Mouse (Mus musculus): ENCODE results near the gene Ube4b. TPM values are rescaled to one million over a fixed set of nuclear protein-coding genes. Genes with fewer than 3 reads are reported as not detected.

Ube4b gene
- polyA plus RNA-seq (2014; fragmentation: Illumina TruSeq; extraction: RNeasy Lipid Tissue Mini Kit (QIAGEN cat#74804); ENCODE audit: low read depth, low replicate concordance), result 20.5 TPM

DNA sequence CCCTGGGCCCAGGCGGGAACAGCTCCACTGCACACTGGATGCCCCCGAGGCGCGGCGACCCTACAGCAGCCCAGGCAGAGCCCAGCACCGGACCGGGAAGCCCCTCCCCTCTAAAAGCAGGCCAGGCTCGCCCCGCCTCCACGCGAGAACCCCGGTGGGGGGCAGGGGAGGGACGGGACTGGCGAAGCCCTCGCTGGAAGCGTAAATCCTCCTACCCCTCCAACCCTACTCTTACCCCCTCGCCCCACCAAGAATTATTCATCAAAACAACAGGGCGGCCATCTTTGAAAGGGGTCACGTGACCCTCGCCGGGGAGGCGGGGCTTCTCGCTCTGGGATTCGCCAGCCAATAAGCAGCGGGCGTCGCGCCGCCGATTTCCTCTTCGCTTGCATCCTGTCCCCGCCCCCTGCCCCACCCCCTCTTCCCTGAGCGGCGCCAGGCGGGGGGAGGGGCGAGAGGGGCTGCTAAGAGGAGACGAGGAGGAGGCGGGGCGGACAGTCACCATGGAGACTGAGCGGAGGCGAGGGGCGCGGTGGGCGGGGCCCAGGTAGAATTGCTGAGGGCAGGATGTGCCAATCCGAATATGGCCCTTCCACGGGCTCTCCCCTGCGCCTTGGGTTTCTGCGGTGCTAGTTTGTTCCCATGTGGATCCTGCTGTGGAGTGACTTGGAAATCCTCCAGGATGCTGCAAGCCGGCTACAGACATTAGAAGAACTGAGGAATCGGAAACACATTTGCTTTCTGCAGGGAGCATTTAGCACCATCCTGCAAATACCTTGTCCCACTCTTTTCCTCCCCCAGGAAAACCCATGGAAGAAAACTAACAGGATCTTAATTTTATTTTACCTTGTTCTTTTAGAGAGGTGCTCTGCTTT lies at the start of gene Ube4b:
Ube4b (minus strand) TSS at position 425 of the 875 bp plus-strand sequence.

DNA sequence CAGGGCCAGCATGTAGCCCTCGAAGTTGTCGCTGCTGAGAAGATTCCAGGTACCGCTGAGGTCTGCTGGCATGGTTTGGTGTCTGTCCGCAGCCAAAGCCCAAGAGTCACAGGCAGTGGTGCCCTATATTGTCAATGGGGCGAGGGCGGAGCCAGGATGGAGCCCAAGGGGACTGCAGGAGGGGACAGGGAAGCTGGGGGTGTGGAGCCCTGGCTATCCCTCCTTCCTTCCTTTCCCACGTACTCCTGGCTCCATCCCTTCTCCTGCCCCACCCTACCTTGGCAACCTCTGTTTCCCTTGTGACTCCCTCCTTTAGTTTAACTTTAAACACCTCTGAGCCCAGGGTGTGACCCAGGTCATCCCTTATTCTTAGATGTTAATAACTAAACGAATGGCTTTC lies 28.3 kb upstream of the Ube4b start, which contains the start of gene Rbp7:
Rbp7 (minus strand) TSS at position 100 of the 400 bp plus-strand sequence.

GRCm38 (mm10) chr4:149307596-149308490 lies 118.7 kb downstream of the Ube4b start, which contains the start of gene Kif1b:
Kif1b (minus strand) TSS chr4:149307693.

Other genes with a start within 250 kb of the Ube4b start
- gene Kif1b, start 119.1 kb downstream of the Ube4b start, polyA plus RNA-seq (2014; fragmentation: Illumina TruSeq; extraction: RNeasy Lipid Tissue Mini Kit (QIAGEN cat#74804); ENCODE audit: low read depth, low replicate concordance), result 47.3 TPM
- not detected for gene Rbp7, start 28.2 kb upstream of the Ube4b start, polyA plus RNA-seq (2014; fragmentation: Illumina TruSeq; extraction: RNeasy Lipid Tissue Mini Kit (QIAGEN cat#74804); ENCODE audit: low read depth, low replicate concordance)
- not detected for gene Tmem274, start 50.6 kb upstream of the Ube4b start, polyA plus RNA-seq (2014; fragmentation: Illumina TruSeq; extraction: RNeasy Lipid Tissue Mini Kit (QIAGEN cat#74804); ENCODE audit: low read depth, low replicate concordance)
- gene Nmnat1, start 58.5 kb upstream of the Ube4b start, polyA plus RNA-seq (2014; fragmentation: Illumina TruSeq; extraction: RNeasy Lipid Tissue Mini Kit (QIAGEN cat#74804); ENCODE audit: low read depth, low replicate concordance), result 5.3 TPM
- 13.5 TPM for gene Lzic, start 58.5 kb upstream of the Ube4b start, polyA plus RNA-seq (2014; fragmentation: Illumina TruSeq; extraction: RNeasy Lipid Tissue Mini Kit (QIAGEN cat#74804); ENCODE audit: low read depth, low replicate concordance)
- 7.8 TPM for gene Ctnnbip1, start 91.5 kb upstream of the Ube4b start, polyA plus RNA-seq (2014; fragmentation: Illumina TruSeq; extraction: RNeasy Lipid Tissue Mini Kit (QIAGEN cat#74804); ENCODE audit: low read depth, low replicate concordance)
- gene Clstn1, start 159.7 kb upstream of the Ube4b start, polyA plus RNA-seq (2014; fragmentation: Illumina TruSeq; extraction: RNeasy Lipid Tissue Mini Kit (QIAGEN cat#74804); ENCODE audit: low read depth, low replicate concordance), result 9.2 TPM

All from kidney, adult 10 weeks (tissue).